Mouse (Mus musculus) liver, postnatal 0 days (tissue): ENCODE measurements at regions not wholly inside any gene's neighbourhood (a gene's known extent, or its start where the extent isn't known, plus 50 kb on each side); places are given as distances from the start of the nearest gene placed in this dataset.
A peak's percentile ranks its signal among the peaks of the same experiment; 100 is the strongest.

Experiments used
- ATAC-seq: fragments of 200-750 bp; cut with Nextera tagmentation; 2 replicates; pipeline ENCODE4 v1.8.0; 2017; ENCODE audit warnings: mild to moderate bottlenecking, moderate library complexity
- DNase-seq: peaks from one replicate; pipeline ENCODE4 v3.0.0-alpha.2; 2016
- H3K27ac ChIP-seq: fragments of 300-500 bp; sonication (generic); 2 replicates; pipeline ENCODE4 v1.5.1; 2014; ENCODE audit warnings: antibody characterized with exemption, moderate library complexity, mild to moderate bottlenecking, low read depth
- H3K27me3 ChIP-seq: fragments of 300-500 bp; sonication (generic); 2 replicates; pipeline ENCODE4 v1.6.1; 2014; ENCODE audit warnings: low read length, control low read depth, mixed read lengths; ENCODE audit not compliant: insufficient read depth
- H3K36me3 ChIP-seq: fragments of 300-500 bp; sonication (generic); replicated peaks from 2 replicates; pipeline ENCODE4 v1.6.1; 2014; ENCODE audit warnings: mild to moderate bottlenecking, control low read depth, low read length, moderate library complexity, mixed read lengths; ENCODE audit not compliant: insufficient read depth
- H3K4me1 ChIP-seq: fragments of 300-500 bp; sonication (generic); 2 replicates; pipeline ENCODE4 v1.6.1; 2014; ENCODE audit warnings: antibody characterized with exemption, mild to moderate bottlenecking, control low read depth; ENCODE audit not compliant: insufficient read depth
- H3K4me2 ChIP-seq: fragments of 300-500 bp; sonication (generic); 2 replicates; pipeline ENCODE4 v1.6.1; 2014; ENCODE audit warnings: low read depth, mild to moderate bottlenecking, low read length, moderate library complexity, mixed read lengths
- H3K4me3 ChIP-seq: fragments of 300-500 bp; sonication (generic); 2 replicates; pipeline ENCODE4 v1.5.1; 2014; ENCODE audit warnings: low read depth, low read length
- H3K9ac ChIP-seq: fragments of 300-500 bp; sonication (generic); replicated peaks from 2 replicates; pipeline ENCODE4 v1.6.1; 2014; ENCODE audit warnings: mild to moderate bottlenecking, moderate library complexity
- H3K9me3 ChIP-seq: fragments of 300-500 bp; sonication (generic); 2 replicates; pipeline ENCODE4 v1.6.1; 2016; ENCODE audit warnings: mild to moderate bottlenecking, control low read depth, low read length, mixed read lengths
- CTCF ChIP-seq: sonication (generic); IDR thresholded peaks from 2 replicates; pipeline ENCODE4 v1.5.1; 2016; ENCODE audit warnings: antibody characterized with exemption, low read depth
- EP300 ChIP-seq: IDR thresholded peaks from 2 replicates; pipeline ENCODE4 v1.6.1; 2016; ENCODE audit warnings: antibody characterized with exemption, low read depth, mild to moderate bottlenecking
- WGBS: fragments of 180-500 bp; shearing (Covaris S2); extraction: QIAGEN DNeasy Blood & Tissue Kit; methylation state at CpG from one replicate; pipeline ENCODE4 v1.1.7; 2014; ENCODE audit not compliant: insufficient replicate concordance; 5-methylcytosine and 5-hydroxymethylcytosine counted together

DNA sequence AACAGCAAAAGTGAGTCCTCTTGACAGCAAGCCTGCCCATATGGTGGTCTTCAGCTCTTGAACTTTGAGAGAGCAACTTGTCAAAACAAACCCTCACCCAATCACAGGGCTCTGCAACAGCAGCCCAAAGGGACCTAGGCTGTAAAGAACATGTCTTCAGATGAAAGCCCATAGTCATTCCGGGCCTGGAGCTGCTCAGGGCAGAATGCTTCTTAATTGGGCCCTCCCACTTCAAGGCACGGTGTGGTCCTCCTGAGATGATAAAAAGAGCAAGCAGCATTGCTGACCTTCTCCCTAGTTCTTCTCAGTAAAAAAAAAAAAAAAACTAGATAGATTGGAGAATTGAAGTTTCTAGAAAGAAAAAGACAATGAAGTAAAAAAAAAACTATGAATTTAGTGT, 80.7 kb upstream of the Cpeb4 start:
- TF ChIP-seq CTCF (no peak), EP300 (no peak)
- ATAC-seq (no peak), DNase-seq (no peak)
- Histone ChIP-seq H3K4me1 (peaks cover 1% of the 10 kb centered on the region), H3K9me3 (no peaks in the 10 kb centered on the region), H3K27ac (no peak overlapping the region), H3K4me2 (no peak overlapping the region), H3K27me3 (no peaks in the 10 kb centered on the region), H3K4me3 (no peak overlapping the region), H3K36me3 (no peaks in the 10 kb centered on the region), H3K9ac (no peak overlapping the region)
- 55% methylated on average over 2 of the region's 2 CpGs for WGBS

DNA sequence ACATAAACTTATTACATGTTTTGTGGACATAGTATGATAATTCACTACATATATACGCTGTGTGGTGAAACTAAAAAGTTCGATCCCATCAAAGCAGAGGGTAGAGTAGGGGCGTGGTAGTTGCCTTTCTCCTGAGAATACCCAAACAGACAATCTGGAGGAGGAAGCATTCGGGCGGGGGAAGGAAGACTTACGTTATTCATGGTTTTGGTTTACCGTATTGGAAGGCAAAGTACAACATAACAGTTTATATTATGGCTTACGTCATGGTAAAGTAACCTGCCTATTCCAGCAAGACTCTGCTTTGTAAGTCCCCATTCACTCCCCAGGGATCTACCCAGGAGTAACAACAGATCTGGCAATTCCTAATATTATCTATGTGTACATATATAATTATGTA, 76.9 kb upstream of the Cpeb4 start:
- Histone ChIP-seq H3K27ac (no peak overlapping the region), H3K9ac (no peak overlapping the region), H3K4me3 (no peak overlapping the region), H3K4me2 (no peak overlapping the region), H3K4me1 (peaks cover 9% of the 10 kb centered on the region), H3K36me3 (no peaks in the 10 kb centered on the region), H3K27me3 (no peaks in the 10 kb centered on the region), H3K9me3 (no peaks in the 10 kb centered on the region)
- ATAC-seq: no peak
- WGBS: 55% methylated on average over 8 of the region's 8 CpGs
- no peak for DNase-seq
- TF ChIP-seq CTCF: no peak
- no peak for TF ChIP-seq EP300

DNA sequence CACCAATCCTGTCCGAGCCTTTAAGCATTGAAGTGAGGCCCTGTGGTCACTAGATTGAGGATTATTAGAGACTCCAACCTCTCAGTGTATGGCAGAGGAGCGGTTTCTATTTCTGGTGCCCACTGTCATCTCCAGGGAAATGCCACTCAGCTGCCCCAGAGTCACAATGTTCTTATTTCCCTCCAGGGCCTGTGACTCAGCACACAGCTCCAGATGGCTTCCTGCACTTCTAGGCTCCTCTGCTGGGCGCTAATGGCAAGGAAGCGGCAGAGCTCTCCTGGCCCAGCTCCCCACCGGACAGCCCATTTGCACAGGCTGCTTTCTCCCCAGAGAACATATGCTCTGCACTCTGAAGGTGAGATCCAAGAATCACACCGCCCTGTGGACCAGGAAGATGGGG, 75.8 kb upstream of the Cpeb4 start:
- Histone ChIP-seq H3K4me1 (peaks cover 9% of the 10 kb centered on the region), H3K9me3 (no peaks in the 10 kb centered on the region), H3K27ac (peak overlapping the region; percentile 16; the same call in 1 of the 2 replicates), H3K9ac (0 out of 2 replicates have a peak overlapping the region, but pooled peaks have one; percentile 6), H3K27me3 (no peaks in the 10 kb centered on the region), H3K4me2 (no peak overlapping the region), H3K4me3 (no peak overlapping the region), H3K36me3 (no peaks in the 10 kb centered on the region)
- no peak for DNase-seq
- 36% methylated on average over 6 of the region's 6 CpGs for WGBS
- ATAC-seq: peak; percentile 71
- TF ChIP-seq EP300: no peak

DNA sequence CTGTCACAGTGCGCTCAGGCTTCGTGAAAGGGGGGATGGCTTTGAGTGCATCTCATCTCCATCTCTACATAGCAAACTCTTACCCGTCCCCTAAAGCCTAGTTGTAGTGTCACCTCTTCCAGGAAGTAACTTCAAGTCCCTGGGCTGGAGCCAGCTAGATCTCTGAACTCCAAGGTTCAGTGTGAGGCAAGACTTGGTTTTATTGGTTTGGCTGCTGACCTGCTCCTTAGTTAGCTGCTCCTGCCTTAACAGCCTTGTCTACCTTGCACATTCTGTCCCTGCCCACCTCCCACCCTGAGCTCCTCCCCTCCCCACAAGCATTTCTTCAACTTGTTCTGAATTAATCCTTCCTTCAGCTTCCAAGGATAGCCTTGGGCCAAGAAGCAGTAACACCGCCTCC, 70.4 kb upstream of the Cpeb4 start:
- no peak for DNase-seq
- H3K4me2 ChIP-seq: no peak overlapping the region
- no peaks in the 10 kb centered on the region for H3K36me3 ChIP-seq
- H3K27ac ChIP-seq: no peak overlapping the region
- no peak overlapping the region for H3K9ac ChIP-seq
- H3K27me3 ChIP-seq: no peaks in the 10 kb centered on the region
- 88% methylated on average over 4 of the region's 4 CpGs for WGBS
- no peaks in the 10 kb centered on the region for H3K9me3 ChIP-seq
- H3K4me1 ChIP-seq: peaks cover 28% of the 10 kb centered on the region
- H3K4me3 ChIP-seq: no peak overlapping the region
- no peak for TF ChIP-seq EP300
- no peak for TF ChIP-seq CTCF
- no peak for ATAC-seq

DNA sequence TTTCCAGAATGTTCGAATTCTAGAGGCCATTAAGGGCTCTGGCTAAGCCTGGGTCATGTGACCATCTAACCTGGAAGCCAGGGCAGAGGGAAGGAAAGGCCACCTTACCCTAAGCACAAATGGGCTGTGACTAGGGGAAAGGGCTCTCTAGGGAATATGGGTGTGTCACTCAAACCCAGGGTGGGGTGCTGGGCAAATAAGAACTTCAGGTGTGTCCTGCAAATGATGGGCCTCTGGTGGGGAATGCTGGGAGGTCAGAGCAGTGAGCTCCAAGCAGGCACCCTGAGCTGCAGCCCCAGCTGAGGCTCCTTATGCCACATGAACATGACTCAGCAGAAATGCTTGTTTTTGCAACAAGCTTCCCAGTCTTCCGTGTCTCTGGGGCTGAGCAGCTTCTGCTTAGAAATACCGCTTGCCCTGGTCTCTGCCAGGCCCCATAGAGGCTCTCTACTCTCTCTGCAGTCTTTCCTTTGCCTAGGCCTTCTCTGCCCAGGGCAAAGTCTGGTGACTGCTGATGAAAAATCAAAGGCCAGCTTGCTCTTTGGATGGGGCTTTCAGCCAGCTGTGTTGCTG, 68.6 kb upstream of the Cpeb4 start:
- Histone ChIP-seq H3K9me3 (no peaks in the 10 kb centered on the region), H3K27ac (peak overlapping the region; percentile 84), H3K9ac (peak overlapping the region; percentile 50), H3K27me3 (no peaks in the 10 kb centered on the region), H3K36me3 (no peaks in the 10 kb centered on the region), H3K4me1 (peaks cover 43% of the 10 kb centered on the region), H3K4me2 (peak overlapping the region; percentile 50), H3K4me3 (no peak overlapping the region)
- DNase-seq (peak; percentile 58), ATAC-seq (peak; percentile 80)
- 25% methylated on average over 3 of the region's 3 CpGs for WGBS
- TF ChIP-seq EP300 (peak; percentile 32; the same call in 1 of the 2 replicates), CTCF (no peak)

DNA sequence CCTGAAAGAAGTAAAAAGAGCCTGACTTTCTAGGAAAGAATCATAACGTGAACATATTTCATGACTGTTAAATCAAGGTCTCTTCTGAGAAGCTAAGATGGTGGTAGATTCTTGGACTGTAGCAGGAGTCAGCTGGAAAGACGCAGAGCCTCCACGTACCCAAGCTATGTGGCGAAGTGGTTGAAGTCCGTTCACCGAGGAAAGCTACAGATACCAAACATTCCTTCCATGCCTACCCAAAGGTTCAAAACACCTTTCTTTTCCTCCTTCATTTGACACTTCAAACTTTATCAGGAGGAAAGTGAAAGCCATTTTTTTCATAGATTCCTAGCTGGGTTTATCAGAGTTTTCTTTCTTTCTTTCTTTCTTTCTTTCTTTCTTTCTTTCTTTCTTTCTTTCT, 67.5 kb upstream of the Cpeb4 start:
- Histone ChIP-seq H3K36me3 (no peaks in the 10 kb centered on the region), H3K4me1 (peaks cover 47% of the 10 kb centered on the region), H3K9ac (no peak overlapping the region), H3K27me3 (no peaks in the 10 kb centered on the region), H3K9me3 (no peaks in the 10 kb centered on the region), H3K4me3 (no peak overlapping the region), H3K27ac (peak overlapping the region; percentile 84), H3K4me2 (no peak overlapping the region)
- DNase-seq (no peak), ATAC-seq (no peak)
- no peak for TF ChIP-seq CTCF
- TF ChIP-seq EP300: no peak
- 96% methylated on average over 6 of the region's 6 CpGs for WGBS
